Mouse (Mus musculus): ENCODE results near the gene Gm44790. TPM values are rescaled to one million over a fixed set of nuclear protein-coding genes. Genes with fewer than 3 reads are reported as not detected.

Gene Gm44790
- polyA plus RNA-seq, 1 experiment = not detected

DNA sequence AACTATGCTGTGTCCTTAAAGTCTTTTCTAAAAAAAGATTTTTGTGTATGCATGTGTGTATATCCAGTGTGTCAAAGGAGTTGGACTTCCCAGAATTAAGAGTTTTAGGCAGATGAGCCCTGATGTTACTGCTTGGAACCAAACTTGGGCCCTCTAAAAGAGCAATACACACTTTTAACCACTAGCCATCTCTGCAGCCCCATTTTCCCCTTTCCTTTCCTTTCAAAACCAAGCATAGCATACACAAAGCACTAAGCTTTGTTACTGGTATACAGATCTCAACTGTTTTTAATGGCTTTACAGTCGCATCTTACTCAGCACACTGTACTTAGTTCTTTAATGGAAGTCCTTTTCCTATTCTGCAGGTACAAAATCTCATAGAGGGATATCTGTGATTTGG lies 13.1 kb downstream of the Gm44790 start:
- no peak for TF ChIP-seq GATA1 (IDR thresholded peaks at IDR 0.05; ENCODE audit: low read length)

DNA sequence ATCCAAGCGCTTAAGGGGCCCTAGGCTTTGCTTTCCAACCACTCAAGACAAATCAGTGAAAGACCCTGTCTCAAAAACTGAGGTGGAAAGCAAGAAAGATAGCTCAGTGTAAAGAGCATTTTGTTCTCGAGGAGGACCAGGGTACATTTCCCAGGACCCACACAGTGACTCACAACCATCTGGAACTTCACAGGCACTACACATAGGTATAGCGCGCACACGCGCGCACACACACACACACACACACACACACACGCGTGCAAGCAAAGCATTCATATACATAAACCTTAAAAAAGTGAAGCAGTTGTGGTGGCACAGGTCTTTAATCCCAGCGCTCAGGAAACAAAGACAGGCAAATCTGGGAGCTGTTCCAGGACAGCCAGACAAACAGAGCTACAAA lies 15.1 kb downstream of the Gm44790 start:
- no peak for TF ChIP-seq GATA1 (IDR thresholded peaks at IDR 0.05; ENCODE audit: low read length)

DNA sequence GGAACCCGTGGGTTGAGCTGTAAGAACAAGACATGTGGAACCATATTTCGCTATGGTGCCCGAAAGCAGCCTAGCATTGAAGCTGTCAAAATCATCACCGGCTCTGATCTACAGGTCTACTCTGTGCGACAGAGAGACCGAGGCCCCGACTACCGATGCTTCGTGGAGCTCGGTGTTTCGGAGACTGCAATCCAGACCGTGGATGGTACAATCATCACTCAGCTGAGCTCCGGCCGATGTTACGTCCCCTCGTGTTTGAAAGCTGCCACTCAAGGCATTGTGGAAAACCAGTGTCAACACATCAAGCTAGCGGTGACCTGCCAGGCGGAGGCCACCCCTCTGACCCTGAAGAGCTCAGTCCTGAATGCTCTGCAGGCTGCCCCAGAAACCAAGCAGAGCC lies 19.1 kb downstream of the Gm44790 start:
- no peak for TF ChIP-seq GATA1 (IDR thresholded peaks at IDR 0.05; ENCODE audit: low read length)

DNA sequence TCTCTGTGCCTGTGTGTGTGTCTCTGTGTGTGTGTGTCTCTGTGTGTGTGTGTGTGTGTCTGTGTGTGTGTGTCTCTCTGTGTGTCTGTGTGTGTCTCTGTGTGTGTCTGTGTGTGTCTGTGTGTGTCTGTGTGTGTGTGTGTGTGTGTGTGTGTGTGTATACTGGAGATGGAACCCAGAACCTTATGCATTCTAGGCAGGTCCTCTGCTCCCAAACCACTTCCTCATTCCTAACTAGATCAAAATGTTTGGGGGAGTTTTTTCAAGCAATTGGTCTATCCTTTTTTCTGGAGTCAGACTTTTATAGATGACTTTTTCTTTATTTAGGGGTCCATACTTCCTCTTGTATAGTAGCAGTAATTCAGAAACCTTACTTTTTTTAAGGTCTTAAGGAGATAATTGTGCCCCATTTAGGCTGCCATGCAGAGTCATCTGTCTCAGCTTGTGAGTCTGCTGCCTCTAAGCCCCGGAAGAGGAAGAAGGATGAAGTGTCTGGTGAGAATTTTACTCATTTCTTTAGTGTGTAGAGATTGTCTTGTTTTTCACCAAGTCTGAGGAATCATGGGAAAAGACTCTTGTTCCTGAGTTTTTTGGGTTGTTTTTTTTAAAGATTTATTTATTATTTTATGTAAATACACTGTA lies 20.6 kb downstream of the Gm44790 start:
- TF ChIP-seq GATA1 (IDR thresholded peaks at IDR 0.05; ENCODE audit: low read length) = no peak

DNA sequence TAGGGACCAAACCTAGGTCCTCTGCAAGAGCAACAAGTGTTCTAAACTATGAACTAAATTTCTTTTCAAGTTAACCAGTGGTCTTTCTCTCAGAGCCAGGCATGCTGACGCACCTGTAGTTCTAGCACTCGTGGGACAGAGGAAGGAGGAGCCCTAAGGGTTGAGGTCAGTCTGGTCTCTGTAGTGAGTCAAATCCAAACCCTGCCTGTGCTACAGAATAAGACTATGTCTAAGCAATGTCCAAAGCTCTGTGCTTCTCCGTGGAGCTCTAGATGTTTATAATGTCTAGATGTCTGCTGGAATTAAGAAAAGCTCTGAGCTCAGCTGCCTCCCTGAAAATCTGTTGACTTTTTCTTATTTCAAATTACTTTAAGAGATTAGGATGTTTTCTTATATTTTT lies 30.3 kb downstream of the Gm44790 start:
- TF ChIP-seq GATA1 (IDR thresholded peaks at IDR 0.05; ENCODE audit: low read length) = no peak

DNA sequence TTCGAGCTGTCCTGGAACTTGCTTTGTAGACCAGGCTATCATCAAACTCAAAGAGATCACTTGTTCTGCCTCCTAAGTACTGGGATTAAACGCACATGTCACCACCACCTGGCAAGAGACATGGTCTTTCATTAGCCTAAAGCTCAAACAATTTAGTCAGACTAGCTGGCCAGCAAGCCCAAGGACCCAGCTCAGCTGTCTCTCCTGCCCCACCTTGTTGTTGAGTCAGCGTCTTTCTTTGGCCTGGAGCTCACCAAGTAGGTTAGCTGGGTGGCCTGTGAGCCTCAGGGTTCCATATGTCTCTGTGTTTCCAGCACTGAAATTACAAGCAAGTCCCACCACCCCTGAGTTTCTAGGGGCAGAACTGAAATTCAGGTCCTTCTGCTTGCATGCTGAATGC lies 36.6 kb downstream of the Gm44790 start:
- TF ChIP-seq GATA1 (IDR thresholded peaks at IDR 0.05; ENCODE audit: low read length) = no peak

GRCm38 (mm10) chr6:86471317-86471716 lies 44.9 kb downstream of the Gm44790 start:
- TF ChIP-seq GATA1 (IDR thresholded peaks at IDR 0.05; ENCODE audit: low read length) = no peak

DNA sequence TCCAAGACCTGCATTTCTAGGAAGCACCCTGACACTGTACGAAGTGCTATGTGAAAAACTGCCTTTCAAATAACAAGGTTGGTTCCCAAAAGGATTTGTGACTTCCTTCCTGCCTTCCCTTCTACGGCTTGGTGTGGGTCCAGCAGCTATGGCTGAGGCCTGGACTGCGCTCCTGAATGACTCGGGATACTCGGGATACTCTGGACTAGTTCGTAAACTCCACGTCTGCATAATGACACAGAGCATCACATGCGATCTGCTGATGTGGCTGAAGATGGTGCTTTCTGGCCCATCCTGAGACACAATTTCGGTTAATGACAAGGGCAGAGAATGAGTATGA lies 45.3 kb downstream of the Gm44790 start:
- no peak for TF ChIP-seq GATA1 (IDR thresholded peaks at IDR 0.05; ENCODE audit: low read length)

GRCm38 (mm10) chr6:86472100-86472955 lies 45.9 kb downstream of the Gm44790 start:
- no peak for TF ChIP-seq GATA1 (IDR thresholded peaks at IDR 0.05; ENCODE audit: low read length)

DNA sequence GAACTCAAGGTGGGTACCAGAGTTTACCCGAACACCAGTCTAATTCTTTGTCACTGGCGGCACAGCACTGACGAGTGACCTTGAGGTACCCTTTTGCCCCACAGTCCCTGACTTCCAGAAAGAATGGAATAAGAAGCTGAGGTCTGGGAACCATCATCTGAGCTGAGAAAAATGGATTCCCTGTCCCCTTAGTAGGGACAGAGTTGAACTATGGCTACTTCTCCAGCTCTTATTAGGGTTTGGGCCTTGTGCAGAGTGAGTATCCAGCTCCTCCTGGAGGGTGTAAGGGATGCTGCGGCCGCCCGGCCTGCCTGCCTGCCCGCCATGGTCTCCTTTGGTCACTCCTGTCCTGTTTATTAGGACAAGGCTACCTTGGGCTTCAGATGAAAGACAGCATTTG lies 46.6 kb downstream of the Gm44790 start:
- no peak for TF ChIP-seq GATA1 (IDR thresholded peaks at IDR 0.05; ENCODE audit: low read length)

DNA sequence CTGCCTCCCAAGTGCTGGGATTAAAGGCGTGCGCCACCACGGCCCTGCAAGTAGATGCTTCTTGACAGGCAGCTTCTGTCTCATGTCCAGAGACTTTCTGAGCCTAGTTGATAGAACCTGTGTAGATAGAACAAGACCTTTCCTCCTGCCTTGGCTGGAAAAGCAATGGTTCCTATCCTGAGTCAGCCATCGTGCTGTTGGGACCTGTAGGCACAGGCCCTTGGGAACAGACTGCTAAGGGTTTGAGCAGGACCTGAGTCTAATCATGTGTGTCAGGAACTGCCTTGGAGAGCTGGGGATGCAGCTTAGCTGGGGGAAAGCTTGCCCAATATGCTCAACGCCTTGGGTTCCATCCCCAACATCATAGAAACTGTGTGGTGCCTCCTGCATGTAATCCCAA lies 47.6 kb downstream of the Gm44790 start:
- TF ChIP-seq GATA1 (IDR thresholded peaks at IDR 0.05; ENCODE audit: low read length) = no peak

GRCm38 (mm10) chr6:86474646-86475181 lies 48.3 kb downstream of the Gm44790 start:
- no peak for TF ChIP-seq GATA1 (IDR thresholded peaks at IDR 0.05; ENCODE audit: low read length)

DNA sequence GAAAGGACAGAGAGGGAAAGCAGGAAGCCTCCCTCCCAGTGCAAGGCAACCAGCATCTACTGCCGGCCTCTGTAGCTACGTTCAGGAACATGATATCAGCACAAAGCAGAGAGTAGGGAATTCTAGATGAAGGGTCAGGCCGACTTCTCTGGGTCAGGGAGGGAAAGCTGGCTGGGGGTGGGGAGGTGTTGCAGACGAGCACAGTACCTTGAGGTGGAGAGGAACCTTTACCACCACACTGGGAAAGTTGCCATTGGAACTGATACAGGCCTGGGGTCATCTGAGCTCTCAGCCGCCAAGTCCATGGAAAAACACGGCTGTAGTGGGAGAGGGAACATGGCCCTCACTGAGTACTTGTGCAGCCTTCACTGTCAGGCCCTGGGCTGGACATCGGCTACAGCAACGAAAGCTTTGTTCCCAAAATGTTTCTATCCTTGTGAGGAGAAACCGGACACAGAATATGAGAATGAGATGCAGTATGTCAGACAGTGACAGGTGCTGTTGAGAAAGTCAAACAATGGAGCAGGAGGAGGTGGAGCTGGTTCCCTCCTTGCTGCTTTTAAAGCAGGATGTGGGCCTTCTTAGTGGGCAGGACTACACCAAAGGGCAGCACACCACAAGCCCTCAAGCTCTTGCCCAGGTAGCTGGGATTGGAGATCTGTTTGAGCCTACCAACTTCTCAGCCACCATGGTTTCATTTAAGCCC lies 49.2 kb downstream of the Gm44790 start:
- TF ChIP-seq GATA1 (IDR thresholded peaks at IDR 0.05; ENCODE audit: low read length) = no peak

GRCm38 (mm10) chr6:86476931-86477330 lies 50.5 kb downstream of the Gm44790 start:
- TF ChIP-seq GATA1 (IDR thresholded peaks at IDR 0.05; ENCODE audit: low read length) = no peak

DNA sequence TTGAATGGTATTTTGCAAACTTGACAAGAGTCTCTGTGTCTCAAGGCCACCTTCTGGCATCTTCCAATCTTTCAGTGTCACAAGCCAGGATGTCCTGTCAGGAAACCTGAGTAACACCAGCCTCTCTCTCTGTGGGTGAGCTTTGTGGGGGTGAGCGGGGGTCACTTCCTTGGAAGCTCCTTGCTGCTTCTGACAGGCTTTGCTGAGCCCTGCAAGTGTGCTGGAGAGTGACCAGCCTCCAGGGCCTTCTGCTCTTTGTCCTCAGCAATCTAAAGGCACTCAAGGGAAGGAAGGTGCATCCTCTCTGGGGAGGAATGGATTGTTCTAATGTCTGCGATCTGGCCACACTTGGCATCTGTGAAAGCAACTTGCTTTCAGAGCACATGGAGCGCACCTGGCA lies 52.9 kb downstream of the Gm44790 start:
- TF ChIP-seq GATA1 (IDR thresholded peaks at IDR 0.05; ENCODE audit: low read length) = no peak

- no peak for TF ChIP-seq GATA1 (IDR thresholded peaks at IDR 0.05; ENCODE audit: low read length)
Measured at GRCm38 (mm10) chr6:86479816-86480188, 53.3 kb downstream of the Gm44790 start.
